Mouse (Mus musculus) olfactory bulb, adult 2 months (tissue): Measurements from ENCODE around the gene Dhrs1. TPM values are rescaled to one million over a fixed set of nuclear protein-coding genes. Genes with fewer than 3 reads are reported as not detected.

Source experiments
- H3K27ac ChIP-seq: fragments of 200-500 bp; 2 replicates; pipeline ENCODE4 v1.5.1; 2012; ENCODE audit warnings: low read depth, low read length; ENCODE audit not compliant: insufficient read depth
- H3K4me1 ChIP-seq: fragments of 200-500 bp; 2 replicates; pipeline ENCODE4 v1.6.1; 2012; ENCODE audit warnings: low read length; ENCODE audit not compliant: control insufficient read depth, insufficient read depth
- H3K4me3 ChIP-seq: fragments of 200-500 bp; 2 replicates; pipeline ENCODE4 v1.5.1; 2012; ENCODE audit warnings: mild to moderate bottlenecking, low read depth, low read length, moderate library complexity; ENCODE audit not compliant: insufficient read depth
- CTCF ChIP-seq: fragments of 200-500 bp; IDR thresholded peaks from 2 replicates; pipeline ENCODE4 v1.5.1; 2012; ENCODE audit warnings: low read depth, mild to moderate bottlenecking, low read length, moderate library complexity; ENCODE audit not compliant: insufficient read depth
- POLR2A ChIP-seq: fragments of 200-500 bp; IDR thresholded peaks from 2 replicates; pipeline ENCODE4 v1.6.1; 2012; ENCODE audit warnings: mild to moderate bottlenecking, low read depth, low read length, moderate library complexity; ENCODE audit not compliant: insufficient read depth
- WGBS: fragments of 180-500 bp; shearing (Covaris S2); methylation state at CpG from one replicate; pipeline ENCODE4 v1.1.7; 2018; 5-methylcytosine and 5-hydroxymethylcytosine counted together
- polyA plus RNA-seq: library from polyadenylated mRNA; stranded (reverse); fragments of >200 nt; gene quantifications from 2 replicates; pipeline ENCODE4 v1.2.4, GENCODE M21; 2012; ENCODE audit warnings: low replicate concordance; ENCODE audit not compliant: missing spikeins, insufficient read depth, insufficient read length

Gene Dhrs1
- polyA plus RNA-seq, 1 experiment: not detected

DNA sequence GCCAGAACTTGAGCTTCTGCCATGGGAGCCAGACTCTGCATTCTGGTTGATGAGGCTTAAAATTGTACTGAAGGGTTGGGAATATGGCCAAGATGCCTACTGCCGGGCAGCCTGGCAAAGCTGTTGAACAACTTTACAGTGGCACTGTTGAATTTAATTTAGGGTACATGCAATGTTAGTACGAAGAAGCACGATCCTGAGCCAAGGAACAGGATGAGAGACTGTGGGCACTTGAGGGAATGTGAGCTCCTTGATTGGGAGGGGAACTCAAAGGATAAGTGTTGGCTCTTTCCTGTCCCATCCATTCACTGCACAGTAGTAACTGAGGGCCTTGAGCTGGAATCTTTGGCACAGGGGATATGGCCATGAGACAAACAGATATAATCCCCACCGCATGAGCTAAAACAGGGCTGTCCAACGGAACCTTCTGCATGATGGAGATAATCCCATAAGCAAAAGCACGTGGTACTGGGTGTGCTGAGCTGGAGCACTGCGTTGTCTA, 14.9 kb downstream of the Dhrs1 start:
- no peak for TF ChIP-seq CTCF
- no peak for TF ChIP-seq POLR2A
- 33% methylated on average over 7 of the region's 7 CpGs for WGBS
- Histone ChIP-seq H3K27ac (0 out of 2 replicates have a peak overlapping the region, but pooled peaks have one; percentile 15), H3K4me3 (no peak overlapping the region), H3K4me1 (peaks cover 6% of the 10 kb centered on the region)

DNA sequence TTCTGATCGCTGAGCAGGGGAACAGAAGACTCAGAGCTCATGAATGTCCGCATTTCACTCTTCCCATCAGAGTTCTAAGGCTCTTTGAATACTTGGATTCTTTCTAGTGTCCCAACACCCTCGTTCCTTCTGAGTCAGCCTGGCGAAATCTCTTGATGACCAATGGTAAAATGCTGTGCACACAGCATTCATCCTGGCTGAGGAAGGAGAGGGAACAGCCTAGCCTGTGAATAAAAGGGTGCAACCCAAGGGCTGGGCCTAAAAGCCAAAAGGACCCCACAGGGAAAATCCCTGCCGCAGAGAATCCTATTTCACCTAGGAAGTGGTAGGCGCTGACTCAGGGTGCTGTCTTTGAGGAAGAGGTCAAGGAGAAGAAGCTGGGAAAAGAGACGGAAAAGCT, 15.4 kb downstream of the Dhrs1 start:
- Histone ChIP-seq H3K27ac (no peak overlapping the region), H3K4me3 (no peak overlapping the region), H3K4me1 (peaks cover 6% of the 10 kb centered on the region)
- WGBS: 42% methylated on average over 7 of the region's 7 CpGs
- TF ChIP-seq POLR2A (no peak), CTCF (no peak)

DNA sequence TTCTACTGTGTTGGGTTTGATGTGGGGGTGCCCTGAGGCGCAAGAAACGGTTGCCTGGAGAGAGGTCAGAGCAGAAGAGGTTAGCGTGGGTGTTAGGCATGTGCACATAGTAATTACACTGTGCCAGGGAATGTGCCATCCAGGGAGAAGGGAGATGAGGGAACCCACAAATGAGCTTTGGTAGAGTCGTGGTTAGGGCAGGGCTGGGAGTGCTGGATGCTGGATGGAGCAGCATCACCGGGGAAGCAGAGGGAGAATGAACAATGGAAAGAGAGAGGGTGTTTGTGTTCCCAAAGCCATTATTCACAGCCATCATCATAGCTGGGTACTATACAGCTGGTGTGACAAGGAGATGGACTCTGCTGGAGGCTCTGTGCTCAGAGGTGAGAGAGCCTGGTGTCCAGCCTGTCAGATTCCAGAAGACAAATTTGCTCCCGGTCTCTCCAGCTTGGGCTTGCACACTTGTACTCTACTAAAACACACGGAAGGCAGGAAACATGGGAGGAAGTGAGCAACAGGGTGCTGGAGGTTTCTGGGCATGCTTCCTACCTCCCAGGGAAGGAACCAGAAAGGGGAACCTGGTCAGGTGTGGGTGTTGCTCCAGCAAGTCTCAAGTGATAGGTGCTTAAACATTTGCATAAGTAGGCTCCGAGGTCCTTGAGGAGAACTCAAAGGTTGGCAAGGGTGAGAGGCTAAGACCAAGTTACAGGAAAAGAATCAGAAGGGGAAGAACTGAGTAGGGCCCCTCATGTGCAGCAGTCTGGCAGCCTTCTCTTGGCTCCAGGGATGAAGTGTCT, 17.4 kb downstream of the Dhrs1 start:
- TF ChIP-seq CTCF (no peak), POLR2A (no peak)
- WGBS: 52% methylated on average over 8 of the region's 8 CpGs
- H3K4me3 ChIP-seq: no peak overlapping the region
- no peak overlapping the region for H3K27ac ChIP-seq
- H3K4me1 ChIP-seq: peaks cover 6% of the 10 kb centered on the region

DNA sequence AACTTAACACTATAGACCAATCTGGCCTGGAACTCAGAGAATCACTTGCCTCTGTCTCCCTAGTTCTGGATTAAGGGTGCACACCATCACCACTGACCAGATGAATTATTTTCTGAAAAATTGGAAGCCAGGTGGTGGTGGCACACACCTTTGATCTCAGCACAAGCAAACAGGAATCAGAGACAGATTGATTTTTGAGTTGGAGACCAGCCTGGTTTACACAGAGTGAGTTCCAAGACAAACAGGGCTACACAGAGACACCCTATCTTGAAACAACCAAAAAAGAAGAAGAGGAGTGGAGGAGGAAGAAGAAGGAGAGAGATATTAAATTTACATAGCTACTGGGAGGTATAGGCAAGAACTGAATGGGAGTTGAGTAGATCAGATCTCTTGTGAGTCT, 19.2 kb downstream of the Dhrs1 start:
- Histone ChIP-seq H3K4me1 (peaks cover 10% of the 10 kb centered on the region), H3K27ac (no peak overlapping the region), H3K4me3 (no peak overlapping the region)
- TF ChIP-seq POLR2A: no peak
- no peak for TF ChIP-seq CTCF

DNA sequence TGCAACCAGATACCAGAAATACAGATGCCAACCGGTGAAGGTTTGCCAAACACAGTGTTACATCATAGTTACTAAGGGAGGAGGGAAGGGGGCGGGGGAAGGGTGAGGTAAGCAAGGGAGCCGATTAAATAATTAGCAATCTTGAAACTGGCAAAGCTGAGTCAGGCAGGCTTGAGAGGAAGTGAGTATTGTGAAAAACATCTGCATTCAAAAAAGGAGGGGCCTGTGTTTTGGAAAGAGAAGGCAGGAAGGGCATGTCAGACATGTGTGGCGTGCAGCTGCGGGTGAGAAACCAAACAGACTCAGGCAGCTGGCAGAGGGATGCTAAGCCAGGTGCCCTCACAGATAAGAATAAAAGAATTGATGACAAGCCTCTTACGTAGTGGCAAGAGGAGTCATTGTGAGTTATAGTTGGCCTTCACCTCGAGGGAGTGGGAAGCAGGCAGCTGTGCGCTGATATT, 21.0 kb downstream of the Dhrs1 start:
- TF ChIP-seq POLR2A (no peak), CTCF (no peak)
- H3K4me1 ChIP-seq: peaks cover 16% of the 10 kb centered on the region
- no peak overlapping the region for H3K4me3 ChIP-seq
- 48% methylated on average over 8 of the region's 8 CpGs for WGBS
- H3K27ac ChIP-seq: no peak overlapping the region

DNA sequence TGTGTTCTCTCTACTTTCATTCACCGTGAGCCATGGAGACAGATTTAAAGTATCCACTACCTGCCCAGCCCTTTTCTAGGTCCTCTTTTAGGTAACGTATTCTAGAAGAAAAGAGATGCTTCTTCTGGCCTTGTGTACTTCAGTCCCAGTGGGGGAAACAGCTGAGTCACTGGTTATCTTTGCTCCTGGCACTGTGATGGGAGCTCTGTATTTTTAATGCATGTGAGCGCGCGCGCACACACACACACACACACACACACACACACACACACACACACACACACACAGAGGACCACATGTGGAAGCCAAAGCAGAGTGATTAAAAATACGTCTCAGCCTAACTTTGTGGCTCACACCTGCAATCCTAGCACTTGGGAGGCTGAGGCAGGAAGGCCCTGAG, 22.1 kb downstream of the Dhrs1 start:
- Histone ChIP-seq H3K4me3 (no peak overlapping the region), H3K27ac (no peak overlapping the region), H3K4me1 (peaks cover 16% of the 10 kb centered on the region)
- 92% methylated on average over 7 of the region's 7 CpGs for WGBS
- TF ChIP-seq CTCF (no peak), POLR2A (no peak)

DNA sequence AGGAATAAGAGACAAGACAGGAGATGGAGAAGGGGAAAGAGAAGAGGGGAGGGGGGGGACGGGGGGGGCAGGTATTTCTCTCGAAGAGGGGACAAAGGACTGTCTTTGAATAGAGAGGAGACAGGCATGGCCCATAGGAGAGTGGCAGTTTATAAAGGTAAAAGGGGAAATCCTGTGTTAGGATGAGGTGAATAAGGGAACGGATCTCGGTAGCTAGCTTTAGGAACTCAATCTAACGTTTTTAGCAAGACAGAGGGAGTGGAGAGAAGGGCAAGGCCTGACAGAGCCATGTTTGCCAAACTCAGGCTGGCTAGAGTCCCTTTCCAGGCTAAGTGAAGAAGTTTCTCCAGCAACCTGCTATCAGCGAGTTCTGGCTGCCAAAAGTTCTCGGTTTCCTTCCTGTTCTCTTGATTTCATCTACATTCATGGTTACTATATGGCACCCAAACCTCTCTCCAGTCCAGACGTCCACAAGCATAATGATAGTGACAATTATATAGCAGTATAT, 23.0 kb downstream of the Dhrs1 start:
- no peak for TF ChIP-seq POLR2A
- no peak for TF ChIP-seq CTCF
- Histone ChIP-seq H3K4me3 (peak overlapping the region; percentile 78; the same call in 1 of the 2 replicates), H3K27ac (no peak overlapping the region; the same call in 1 of the 2 replicates), H3K4me1 (peaks cover 10% of the 10 kb centered on the region)
- WGBS: 41% methylated on average over 8 of the region's 8 CpGs

DNA sequence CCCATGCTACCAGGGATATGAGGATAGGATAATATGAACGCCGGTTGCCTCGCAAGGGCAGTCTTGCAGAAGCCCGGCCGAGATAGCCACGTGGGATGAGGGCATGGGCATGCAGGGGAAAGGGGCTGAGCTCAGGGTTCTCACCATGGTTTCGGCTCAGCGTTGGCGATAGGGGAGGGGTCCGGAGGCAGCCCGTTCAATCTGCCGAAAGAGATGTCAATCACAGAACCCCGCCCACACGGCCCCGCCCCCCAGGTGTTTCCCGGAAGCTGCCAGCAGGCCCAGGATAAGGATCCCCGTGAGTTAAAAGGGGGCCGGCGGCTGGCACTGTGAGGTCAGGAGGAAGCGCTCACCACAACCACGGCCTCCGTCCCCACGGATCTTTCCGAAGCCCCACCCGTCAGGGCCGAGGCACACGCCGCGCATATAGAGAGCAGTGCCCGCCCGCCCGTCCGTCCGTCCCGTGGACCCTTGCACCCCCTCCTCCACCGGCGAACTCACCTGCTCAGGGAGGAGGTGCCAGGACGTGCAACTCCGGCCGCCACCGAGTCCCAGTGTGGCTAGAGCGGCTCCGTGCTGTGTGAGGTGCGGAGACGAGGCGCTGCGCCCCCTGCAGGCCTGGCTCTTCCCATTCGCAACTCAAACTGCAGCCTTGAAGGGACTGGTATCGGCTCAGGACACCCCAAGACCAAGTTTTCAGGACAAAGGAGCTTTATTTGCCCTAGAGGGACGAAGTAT, 23.6 kb downstream of the Dhrs1 start, which contains the start of gene Rabggta:
Gene Rabggta (minus strand): TSS at position 564 of the 738 bp plus-strand sequence.
- H3K27ac ChIP-seq: peak within 1 kb of the TSS; percentile 4; the same call in 1 of the 2 replicates
- peaks cover 10% of the 10 kb centered on the region for H3K4me1 ChIP-seq
- TF ChIP-seq CTCF (peak; percentile 95), POLR2A (0 out of 2 replicates have a peak, but pooled peaks have one; percentile 13)
- under 1% methylated on average over 50 of the region's 50 CpGs for WGBS
- H3K4me3 ChIP-seq: peak within 1 kb of the TSS; percentile 78
